Mouse (Mus musculus): ENCODE results near the gene Parp11. TPM values are rescaled to one million over a fixed set of nuclear protein-coding genes. Genes with fewer than 3 reads are reported as not detected.

Gene Parp11
- total RNA-seq, 4 experiments from 2014 or later = 27.1 to 37.1 (median 31.1) TPM

GRCm38 (mm10) chr6:127447686-127448460, 1.2 kb downstream of the Parp11 start:
- no peak for DNase-seq (ENCODE audit: low spot score in 2 of 2)

- DNase-seq (ENCODE audit: low spot score in 2 of 2) = no peak
Observed at GRCm38 (mm10) chr6:127448869-127449268, 2.2 kb downstream of the Parp11 start.

- DNase-seq (ENCODE audit: low spot score in 2 of 2) = peak in 1 of 2 experiments; percentile 20
Observed at GRCm38 (mm10) chr6:127449531-127450422, 3.1 kb downstream of the Parp11 start.

- DNase-seq (ENCODE audit: low spot score in 2 of 2) = peak; percentile 88 to 91
Observed at GRCm38 (mm10) chr6:127453407-127454343, 7.0 kb downstream of the Parp11 start.

GRCm38 (mm10) chr6:127454344-127454707, 7.7 kb downstream of the Parp11 start:
- DNase-seq (ENCODE audit: low spot score in 2 of 2) = no peak

- no peak for DNase-seq (ENCODE audit: low spot score in 2 of 2)
Observed at GRCm38 (mm10) chr6:127454809-127455208, 8.2 kb downstream of the Parp11 start.

GRCm38 (mm10) chr6:127455440-127455839, 8.8 kb downstream of the Parp11 start:
- DNase-seq (ENCODE audit: low spot score in 2 of 2) = no peak

- no peak for DNase-seq (ENCODE audit: low spot score in 2 of 2)
Observed at GRCm38 (mm10) chr6:127456769-127457168, 10.1 kb downstream of the Parp11 start.

- DNase-seq (ENCODE audit: low spot score in 2 of 2) = no peak
Observed at GRCm38 (mm10) chr6:127459776-127460175, 13.1 kb downstream of the Parp11 start.

- no peak for DNase-seq (ENCODE audit: low spot score in 2 of 2)
Observed at GRCm38 (mm10) chr6:127461491-127461890, 14.9 kb downstream of the Parp11 start.

- DNase-seq (ENCODE audit: low spot score in 2 of 2) = no peak
Observed at GRCm38 (mm10) chr6:127462251-127462650, 15.6 kb downstream of the Parp11 start.

GRCm38 (mm10) chr6:127463273-127464001, 16.8 kb downstream of the Parp11 start:
- no peak for DNase-seq (ENCODE audit: low spot score in 2 of 2)

GRCm38 (mm10) chr6:127464523-127464922, 17.9 kb downstream of the Parp11 start:
- no peak for DNase-seq (ENCODE audit: low spot score in 2 of 2)

GRCm38 (mm10) chr6:127466749-127467310, 20.2 kb downstream of the Parp11 start:
- DNase-seq (ENCODE audit: low spot score in 2 of 2) = peak in 1 of 2 experiments; percentile 26

- DNase-seq (ENCODE audit: low spot score in 2 of 2) = no peak
Observed at GRCm38 (mm10) chr6:127472078-127472477, 25.4 kb downstream of the Parp11 start.

- no peak for DNase-seq (ENCODE audit: low spot score in 2 of 2)
Observed at GRCm38 (mm10) chr6:127473961-127474360, 27.3 kb downstream of the Parp11 start.

GRCm38 (mm10) chr6:127475231-127475630, 28.6 kb downstream of the Parp11 start:
- DNase-seq (ENCODE audit: low spot score in 2 of 2) = no peak

- no peak for DNase-seq (ENCODE audit: low spot score in 2 of 2)
Observed at GRCm38 (mm10) chr6:127491046-127491445, 44.4 kb downstream of the Parp11 start.

- DNase-seq (ENCODE audit: low spot score in 2 of 2) = no peak
Observed at GRCm38 (mm10) chr6:127492561-127492960, 45.9 kb downstream of the Parp11 start.

- no peak for DNase-seq (ENCODE audit: low spot score in 2 of 2)
Observed at GRCm38 (mm10) chr6:127493750-127494149, 47.1 kb downstream of the Parp11 start.

Data from layer of hippocampus, adult 8-10 months (tissue).